Mouse (Mus musculus): ENCODE data around the gene Flnb.

- TF ChIP-seq CTCF (IDR thresholded peaks at IDR 0.05; ENCODE audit: low read depth, low read length) (no peak), EP300 (IDR thresholded peaks at IDR 0.05; ENCODE audit: insufficient read depth, low read depth, low read length) (no peak)
Observed at GRCm38 (mm10) chr14:7899986-7900385, 82.2 kb downstream of the Flnb start.

Data from ES-Bruce4 (cell line).